Mouse (Mus musculus) left cerebral cortex, adult 2 months (tissue): Measurements from ENCODE around the gene Dip2c. TPM values are rescaled to one million over a fixed set of nuclear protein-coding genes. Genes with fewer than 3 reads are reported as not detected.

Experiments
- DNase-seq, 2 experiments: peaks; one replicate each; pipeline ENCODE4 v3.0.0; 2021 to 2022; ENCODE audit warnings: low spot score in 2 of 2, mixed read lengths in 1 of 2; ENCODE audit errors: extremely low spot score in 1 of 2
- H3K27ac ChIP-seq: fragments of 200-600 bp; 2 replicates; pipeline ENCODE4 v1.8.1; 2022
- H3K4me3 ChIP-seq: fragments of 200-600 bp; 2 replicates; pipeline ENCODE4 v1.8.1; 2022
- CTCF ChIP-seq: fragments of 200-600 bp; IDR thresholded peaks from 2 replicates; pipeline ENCODE4 v1.8.1; 2022; ENCODE audit warnings: antibody characterized with exemption, mild to moderate bottlenecking, moderate library complexity
- intact Hi-C: fragments of 180-260 bp; cut with DNase I; formaldehyde crosslinking; loops from one replicate; pipeline ENCODE4 v1.15.1; 2025
- total RNA-seq, 2 experiments: library from RNA; stranded (reverse); gene quantifications; 2 replicates each; pipeline ENCODE4 v1.2.3; 2021

Dip2c gene
- total RNA-seq, 2 experiments from 2014 or later = 66.6 to 76.1 TPM

DNA sequence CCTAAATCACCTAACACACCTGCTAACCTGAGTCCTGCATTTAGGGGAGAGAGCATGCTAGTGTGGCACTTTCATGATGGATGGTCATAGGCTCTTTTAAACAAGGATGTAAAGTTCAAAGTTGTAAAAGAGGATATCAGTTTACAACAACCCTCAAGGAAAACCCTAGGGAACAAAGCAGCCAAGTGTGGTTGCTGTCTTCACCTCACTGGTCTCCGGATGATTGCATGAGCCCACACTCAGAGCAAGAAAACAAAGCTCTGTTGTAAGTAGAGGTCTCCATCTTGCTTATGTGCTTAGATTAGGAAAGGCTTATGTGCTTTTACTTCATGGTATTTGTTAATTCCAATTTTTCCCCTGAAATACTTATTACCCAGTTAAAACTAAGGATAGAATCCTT lies 384.4 kb downstream of the Dip2c start:
- Histone ChIP-seq H3K27ac (no peak overlapping the region), H3K4me3 (no peak overlapping the region)
- intact Hi-C loops = no loop called here
- no peak for DNase-seq
- TF ChIP-seq CTCF = no peak

DNA sequence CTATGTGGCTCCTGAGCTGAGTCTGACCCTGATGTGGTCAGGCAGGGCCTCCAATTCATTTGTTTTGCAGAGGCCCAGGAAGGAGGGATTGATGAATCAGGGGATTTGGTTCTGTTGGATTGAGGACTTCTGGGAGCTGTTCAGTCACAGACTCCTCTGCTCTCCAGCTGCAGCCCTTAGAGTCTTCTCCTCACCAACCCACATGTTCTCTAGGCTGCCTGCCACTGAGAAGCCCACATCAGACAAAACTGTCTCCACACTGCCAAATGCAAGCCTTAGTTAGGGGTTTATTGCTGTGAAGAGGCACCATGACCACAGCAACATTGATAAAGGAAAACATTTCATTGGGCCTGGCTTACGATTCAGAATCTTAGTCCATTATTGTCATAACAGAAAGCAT lies 387.3 kb downstream of the Dip2c start:
- intact Hi-C loops = no loop called here
- TF ChIP-seq CTCF = no peak
- no peak for DNase-seq
- Histone ChIP-seq H3K27ac (peak overlapping the region; percentile 28; the same call in 1 of the 2 replicates), H3K4me3 (no peak overlapping the region)

DNA sequence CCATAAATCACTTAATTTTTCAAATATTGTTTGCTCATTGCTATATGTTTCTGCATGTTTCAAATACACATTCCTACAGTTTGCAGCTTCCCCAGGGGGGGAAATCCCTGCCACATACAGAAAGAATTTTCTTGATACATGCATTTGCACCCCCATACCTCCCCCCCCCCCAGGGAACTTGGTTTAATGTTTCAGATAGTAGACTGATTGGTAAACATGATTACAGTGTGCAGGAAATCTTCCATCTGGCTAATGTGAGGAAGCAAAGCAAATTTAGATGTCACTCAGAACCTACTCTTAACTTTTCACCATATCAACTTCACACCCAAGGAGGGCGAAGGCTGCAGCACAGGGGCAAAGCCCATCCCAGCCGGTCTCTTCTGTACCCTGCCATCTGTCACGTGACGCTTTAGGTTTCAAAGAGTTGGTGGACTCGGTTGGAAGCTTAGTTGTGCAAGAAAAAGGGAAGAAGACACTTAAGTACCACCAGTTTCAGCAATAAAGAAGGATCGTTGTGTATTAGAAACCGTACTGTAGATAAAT lies 391.7 kb downstream of the Dip2c start:
- DNase-seq = no peak
- TF ChIP-seq CTCF = no peak
- no peak overlapping the region for H3K27ac ChIP-seq
- intact Hi-C loops = no loop called here
- no peak overlapping the region for H3K4me3 ChIP-seq

DNA sequence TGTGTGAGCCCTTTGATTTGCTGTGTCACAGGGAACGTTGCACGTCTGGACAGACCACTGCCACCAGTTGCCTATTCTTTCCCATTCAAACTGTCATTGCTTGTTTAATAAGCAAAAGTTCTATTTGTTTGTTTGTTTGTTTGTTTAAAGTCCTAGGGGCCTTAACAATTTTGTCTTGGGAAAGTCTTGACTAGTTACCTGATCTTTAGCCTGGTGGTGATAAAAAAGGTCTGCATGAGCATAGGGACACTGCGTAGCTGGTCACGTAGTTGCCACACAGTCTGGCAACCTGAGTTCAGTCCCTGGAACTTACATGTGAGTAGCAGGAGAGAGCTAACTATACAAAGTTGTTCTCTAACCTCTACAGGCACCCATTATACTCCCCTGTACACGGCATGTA lies 392.9 kb downstream of the Dip2c start:
- Histone ChIP-seq H3K4me3 (no peak overlapping the region), H3K27ac (no peak overlapping the region)
- no peak for DNase-seq
- no peak for TF ChIP-seq CTCF
- intact Hi-C loops = no loop called here

DNA sequence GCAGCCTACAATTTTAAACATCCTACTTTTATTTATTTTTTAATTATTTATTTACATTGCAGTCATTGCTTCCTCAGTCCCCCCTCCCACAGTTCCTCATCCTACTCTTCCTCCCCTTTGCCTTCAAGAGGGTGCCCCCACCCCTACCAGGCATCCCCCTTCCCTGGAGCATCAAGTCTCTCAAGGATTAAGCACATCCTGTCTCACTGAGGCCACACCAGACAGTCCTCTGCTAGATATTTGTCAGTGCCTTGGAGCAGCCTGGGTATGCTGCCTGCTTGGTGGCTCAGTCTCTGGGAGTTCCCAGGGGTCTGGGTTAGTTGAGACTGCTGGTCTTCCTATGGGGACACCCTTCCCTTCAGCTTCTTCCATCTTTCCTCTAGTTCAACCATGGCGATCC lies 397.8 kb downstream of the Dip2c start:
- intact Hi-C loops = no loop called here
- DNase-seq = no peak
- Histone ChIP-seq H3K27ac (no peak overlapping the region), H3K4me3 (no peak overlapping the region)
- TF ChIP-seq CTCF = no peak

DNA sequence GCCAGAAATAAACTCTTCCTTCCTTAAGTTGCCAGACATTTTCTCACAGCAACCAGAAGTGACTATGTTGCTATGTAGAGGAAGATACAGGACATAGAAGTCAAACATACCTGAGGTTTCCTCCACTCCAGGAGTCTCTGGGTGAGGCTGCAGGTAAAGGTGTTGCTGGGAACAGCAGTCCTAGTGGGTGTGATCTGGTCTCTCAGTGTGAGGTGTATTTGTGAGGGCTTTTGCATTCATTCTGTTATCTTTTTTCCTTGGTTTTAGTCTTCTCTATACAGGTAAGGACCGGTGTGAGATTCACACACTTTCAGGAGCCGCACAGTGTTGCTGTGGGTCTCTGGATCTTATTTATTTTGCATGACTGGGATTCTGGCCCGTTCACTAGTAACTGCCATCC lies 405.2 kb downstream of the Dip2c start:
- intact Hi-C loops = loop anchor here (5.0 kb wide), 1 partner anchor 166 kb away; no protein-coding TSS in a partner anchor
- TF ChIP-seq CTCF = no peak
- Histone ChIP-seq H3K27ac (no peak overlapping the region), H3K4me3 (no peak overlapping the region)
- DNase-seq = peak in 1 of 2 experiments; percentile 6

DNA sequence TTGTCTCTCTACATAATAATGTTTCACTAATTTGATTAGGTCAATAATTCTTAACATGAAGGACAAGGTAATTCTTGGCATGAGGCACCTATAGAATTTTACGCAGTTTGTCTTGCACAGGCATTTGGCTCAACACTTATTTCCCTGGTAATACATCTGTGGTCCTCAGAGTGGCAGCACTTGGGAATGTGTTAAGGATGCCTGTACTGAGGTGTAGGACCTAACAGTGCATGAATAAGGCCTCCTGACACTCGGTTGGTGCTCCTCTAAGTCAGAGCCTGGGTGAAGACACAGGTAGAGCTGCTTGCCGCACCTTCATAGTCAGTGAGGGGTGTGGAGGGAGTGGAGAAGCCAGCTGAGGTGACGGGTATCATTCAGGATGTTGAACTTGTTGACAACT lies 407.0 kb downstream of the Dip2c start:
- intact Hi-C loops = loop anchor here (5.0 kb wide), 1 partner anchor 164 kb away; no protein-coding TSS in a partner anchor
- Histone ChIP-seq H3K27ac (no peak overlapping the region), H3K4me3 (no peak overlapping the region)
- peak in 1 of 2 experiments; percentile 9 for DNase-seq
- TF ChIP-seq CTCF = peak; percentile 33

DNA sequence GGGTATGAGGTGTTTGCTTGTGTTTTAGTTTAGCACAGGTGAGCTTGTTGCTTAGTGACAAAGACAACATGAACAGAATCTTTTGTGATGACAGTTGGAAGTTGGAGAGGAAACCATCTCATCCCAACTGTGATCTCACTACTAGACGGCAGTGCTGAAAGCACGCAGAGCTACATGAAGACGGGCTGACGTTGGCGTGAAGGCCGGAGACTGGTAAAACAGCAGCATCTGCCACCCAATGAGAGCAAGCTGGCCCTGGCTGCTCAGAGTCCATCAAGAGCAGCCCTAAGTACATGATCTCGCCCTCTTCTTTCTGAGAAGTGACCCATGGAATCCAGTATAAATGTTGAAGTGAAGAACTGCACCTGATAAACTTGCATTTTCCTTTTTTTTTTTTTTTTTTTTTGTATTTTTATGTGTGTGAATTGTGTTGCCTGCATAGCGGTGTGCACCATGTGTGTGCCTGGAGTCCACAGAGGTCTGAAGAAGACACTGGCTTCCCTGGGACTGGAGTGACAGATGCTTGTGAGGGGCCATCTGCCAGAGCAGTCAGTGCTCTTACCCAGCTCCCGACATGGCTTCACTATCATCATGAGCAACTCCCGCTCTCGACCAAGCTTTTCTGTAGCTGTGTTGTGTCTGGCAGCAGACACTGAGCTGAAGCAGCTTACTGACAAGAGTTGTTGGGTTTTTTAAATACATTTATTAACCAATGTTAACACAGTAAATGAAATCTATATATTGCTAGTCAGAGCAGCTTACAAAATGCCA lies 408.0 kb downstream of the Dip2c start:
- peak in 1 of 2 experiments; percentile 10 for DNase-seq
- Histone ChIP-seq H3K27ac (no peak overlapping the region), H3K4me3 (no peak overlapping the region)
- intact Hi-C loops = loop anchor here (5.0 kb wide), 1 partner anchor 163 kb away; no protein-coding TSS in a partner anchor
- no peak for TF ChIP-seq CTCF

DNA sequence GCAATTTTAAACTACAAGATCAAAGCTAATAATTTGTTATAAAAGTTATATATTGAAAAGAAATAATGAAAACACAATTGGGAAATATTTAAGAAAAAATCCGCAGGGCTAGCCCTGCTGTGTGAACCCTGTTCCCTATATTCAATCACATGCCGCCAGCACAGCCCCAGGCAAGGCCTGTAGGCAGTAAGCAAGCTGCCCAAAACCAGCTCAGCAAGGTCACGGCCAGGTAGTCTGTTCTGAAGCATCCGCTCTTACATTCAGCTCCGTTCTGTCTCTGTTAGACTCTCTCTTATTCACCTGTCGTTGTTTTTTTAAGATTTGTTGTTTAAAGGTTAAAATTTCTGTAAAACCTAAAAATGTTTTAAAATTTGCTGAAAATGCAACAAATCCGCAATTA lies 409.9 kb downstream of the Dip2c start:
- Histone ChIP-seq H3K27ac (0 out of 2 replicates have a peak overlapping the region, but pooled peaks have one; percentile 28), H3K4me3 (no peak overlapping the region)
- DNase-seq = no peak
- TF ChIP-seq CTCF = no peak
- intact Hi-C loops = loop anchor here (5.0 kb wide), 1 partner anchor 76 kb away; no protein-coding TSS in a partner anchor

DNA sequence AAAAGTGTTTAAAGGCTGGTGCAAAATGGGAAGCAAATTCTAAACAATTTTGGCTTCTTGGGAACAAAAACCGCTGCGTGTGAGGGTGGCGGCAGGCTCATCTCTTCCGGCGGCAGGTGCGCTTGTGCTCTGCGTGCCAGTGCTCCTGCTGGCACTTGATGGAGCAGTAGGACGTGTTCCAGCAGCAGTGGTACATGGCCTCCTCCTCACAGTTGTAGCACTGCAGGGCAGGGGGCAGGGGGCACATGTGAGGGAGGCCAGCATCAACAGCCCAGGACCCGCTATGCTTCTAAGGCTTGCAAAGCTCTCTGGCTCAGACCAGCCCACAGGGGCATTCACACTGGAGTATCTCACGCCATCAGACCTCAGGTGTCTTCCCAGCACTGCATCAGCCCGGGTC lies 410.4 kb downstream of the Dip2c start:
- peak in 1 of 2 experiments; percentile 18 for DNase-seq
- intact Hi-C loops = loop anchor here (5.0 kb wide), 1 partner anchor 76 kb away; no protein-coding TSS in a partner anchor
- H3K27ac ChIP-seq = no peak overlapping the region

DNA sequence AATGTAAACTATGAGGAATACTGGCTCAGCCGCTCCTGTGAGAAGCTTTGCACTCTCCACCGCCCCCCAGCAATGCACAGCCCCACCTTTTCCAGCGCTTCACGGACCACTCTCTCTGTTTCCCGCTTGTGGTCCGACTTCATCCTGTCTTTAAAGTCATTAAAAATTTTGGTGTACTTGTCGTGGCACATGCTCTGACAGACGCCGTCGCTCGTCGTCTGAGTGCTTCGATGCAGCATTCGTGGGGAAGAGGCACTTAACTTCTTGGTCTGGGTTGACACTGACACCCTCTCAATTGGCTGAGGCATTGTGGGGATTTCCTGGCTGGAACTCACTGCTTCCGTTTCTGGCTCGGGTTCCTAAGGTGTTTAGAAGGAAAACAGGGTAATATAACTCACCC lies 413.0 kb downstream of the Dip2c start:
- TF ChIP-seq CTCF = no peak
- no peak for DNase-seq
- intact Hi-C loops = loop anchor here (5.0 kb wide), 1 partner anchor 73 kb away; no protein-coding TSS in a partner anchor
- H3K4me3 ChIP-seq = no peak overlapping the region
- no peak overlapping the region for H3K27ac ChIP-seq

More for the DNA sequence above, 410.4 kb downstream of the Dip2c start:
- no peak overlapping the region for H3K4me3 ChIP-seq
- no peak for TF ChIP-seq CTCF

DNA sequence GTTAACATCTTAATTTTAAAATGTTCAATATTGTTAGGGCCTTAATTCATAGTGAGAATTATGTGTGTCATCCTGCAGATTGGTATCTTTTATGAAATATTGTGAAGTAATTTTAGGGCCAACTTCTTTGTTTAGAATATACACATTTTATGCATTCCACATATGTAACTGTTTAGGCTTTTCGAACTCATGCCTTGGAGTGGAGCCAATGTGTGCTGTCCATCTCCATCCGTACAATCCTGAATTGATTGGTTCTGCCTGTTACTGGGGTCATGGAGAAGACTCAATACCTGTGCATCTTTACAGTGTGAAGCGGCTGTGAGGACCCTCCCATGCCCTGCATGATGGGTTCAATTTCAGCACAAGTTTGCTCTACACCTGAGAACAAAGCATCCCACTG lies 416.5 kb downstream of the Dip2c start:
- DNase-seq = no peak
- Histone ChIP-seq H3K27ac (no peak overlapping the region), H3K4me3 (no peak overlapping the region)
- TF ChIP-seq CTCF = no peak
- intact Hi-C loops = no loop called here
